Mouse (Mus musculus) heart, postnatal 14 days (tissue): ENCODE data around the gene Smarca5. TPM values are rescaled to one million over a fixed set of nuclear protein-coding genes. Genes with fewer than 3 reads are reported as not detected.
"Not testable (repeated sequence)": the region's sequence is repeated elsewhere in the genome, so short reads cannot be mapped to it uniquely, and the experiment has no call there.

Experiments
- DNase-seq, 2 experiments: peaks; one replicate each; pipeline ENCODE4 v3.0.0; 2021 to 2022
- intact Hi-C: fragments of 180-260 bp; cut with DNase I; formaldehyde crosslinking; loops from one replicate; pipeline ENCODE4 v1.15.1; 2025
- long read RNA-seq, 2 experiments: library from polyadenylated mRNA; stranded (forward); transcript quantifications; one replicate each; pipeline ENCODE4 v2.0.0; 2021
- total RNA-seq, 2 experiments: library from RNA; stranded (reverse); gene quantifications; 2 replicates each; pipeline ENCODE4 v1.2.3; 2021

The Smarca5 gene
- 10 to 100 TPM; 39.8 to 41.2 TPM for total RNA-seq
- long read RNA-seq, experiment 1, full-length matches to known transcripts, result 47 of 50 reads
- long read RNA-seq, experiment 1, partial matches to known transcripts, result 2 of 50 reads
- long read RNA-seq, experiment 1, other reads (novel, unspliced or antisense), result 1 of 50 reads
- long read RNA-seq, experiment 2, full-length matches to known transcripts, result 39 of 44 reads
- long read RNA-seq, experiment 2, partial matches to known transcripts, result 5 of 44 reads
- long read RNA-seq, experiment 2, other reads (novel, unspliced or antisense), result 0 of 44 reads

DNA sequence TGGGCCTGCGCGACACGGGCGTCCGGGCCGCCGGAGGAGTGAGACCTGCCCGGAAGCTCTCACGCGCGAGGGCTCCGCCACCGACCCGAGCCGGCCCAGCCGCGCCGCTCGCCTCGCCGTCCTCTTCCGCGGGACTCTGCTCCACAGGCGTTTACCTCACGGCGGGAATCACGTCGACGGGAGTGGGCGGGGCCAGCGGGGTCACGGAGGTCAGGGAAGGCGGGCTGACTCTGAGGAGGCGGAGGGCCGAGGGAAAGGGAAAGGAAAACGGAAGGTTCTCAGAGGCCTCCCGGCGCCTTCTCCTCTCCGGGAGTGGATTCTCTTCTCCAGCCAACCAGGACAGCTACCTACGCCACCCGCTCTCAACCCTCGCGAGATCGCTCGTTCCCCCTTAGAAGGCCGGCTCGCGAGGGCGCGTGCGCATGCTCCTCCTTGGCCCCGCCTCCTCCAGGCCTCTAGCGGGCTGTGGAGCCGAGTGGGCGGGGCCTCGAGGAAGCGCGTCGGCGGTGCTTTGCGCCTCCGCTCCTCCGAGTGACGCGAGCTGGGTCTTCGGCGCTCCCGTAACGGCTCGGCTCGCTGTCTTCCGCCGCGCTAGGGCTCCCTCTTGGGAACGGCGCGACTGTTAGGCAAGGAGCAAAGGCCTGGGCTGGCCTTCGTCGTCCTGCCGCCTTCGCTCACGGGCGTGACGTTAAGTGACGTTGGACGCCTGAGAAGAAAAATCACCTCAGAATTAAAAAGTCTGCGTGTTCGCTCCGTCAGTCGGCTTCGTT is at the start of gene Smarca5:
Gene Smarca5 (minus strand): TSS at position 343 of the 770 bp plus-strand sequence.
- intact Hi-C loops, result not testable (repeated sequence)
- peak; percentile 94 to 95 for DNase-seq

DNA sequence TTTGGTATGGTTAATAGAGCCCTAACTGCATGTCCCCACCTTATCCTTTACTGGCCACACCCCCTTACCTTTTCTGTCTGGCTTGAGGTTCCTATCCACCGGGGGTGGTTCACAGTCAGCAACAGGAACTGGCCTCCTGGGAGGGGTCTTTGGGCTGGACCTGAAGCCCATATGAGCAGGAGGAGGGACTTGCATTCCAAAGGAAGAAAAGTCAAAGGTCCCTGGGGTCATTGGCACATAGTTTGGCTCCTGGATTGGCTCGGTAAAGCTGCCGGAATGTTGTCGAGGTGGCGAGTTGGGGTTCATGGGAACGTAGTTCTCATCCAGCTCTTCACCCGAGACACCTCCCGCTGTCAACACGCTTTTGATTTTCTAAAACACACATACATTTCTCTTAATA is 45.3 kb upstream of the Smarca5 start:
- DNase-seq, result no peak
- intact Hi-C loops, result no loop called here

DNA sequence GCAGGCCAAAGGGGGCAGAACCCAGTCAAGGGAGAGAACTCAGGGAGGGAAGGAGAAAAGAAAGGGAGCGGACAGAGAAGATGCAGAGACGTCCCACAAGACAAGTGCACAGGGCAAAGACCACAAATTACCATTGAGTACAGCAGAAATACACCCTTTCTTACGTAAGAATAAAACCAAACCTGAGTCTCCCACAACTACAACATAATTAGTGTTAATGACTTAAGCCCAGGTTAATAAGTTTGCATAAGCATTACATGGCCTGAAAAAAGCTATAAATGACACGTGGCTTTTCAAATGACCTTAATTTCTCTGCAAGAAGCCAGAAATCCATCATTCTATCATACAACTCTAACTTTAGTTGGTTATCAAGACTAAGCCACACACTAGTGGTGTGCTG is 44.0 kb upstream of the Smarca5 start:
- no peak for DNase-seq
- intact Hi-C loops, result no loop called here

- no peak for DNase-seq
- intact Hi-C loops, result no loop called here
Measured at GRCm38 (mm10) chr8:80781338-80781737, 42.0 kb upstream of the Smarca5 start.

DNA sequence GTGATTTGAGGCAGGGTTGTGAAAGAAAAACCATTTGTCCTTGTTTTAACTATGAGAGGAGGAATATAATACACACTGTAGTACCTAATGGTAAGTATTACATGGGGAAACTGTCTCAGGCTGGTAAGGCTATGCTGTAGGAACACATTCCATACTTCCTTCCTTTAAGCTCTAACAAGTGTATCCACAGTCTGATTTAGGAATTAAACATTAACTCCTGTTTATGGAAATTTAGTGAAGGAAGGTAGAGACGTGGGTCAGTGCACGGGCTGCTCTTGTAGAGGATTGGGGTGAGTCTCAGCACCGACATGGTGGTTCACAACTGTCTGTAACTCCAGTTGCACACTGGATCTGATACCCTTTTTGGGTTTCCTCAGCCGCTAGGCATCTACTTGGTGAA is 41.0 kb upstream of the Smarca5 start:
- intact Hi-C loops, result no loop called here
- DNase-seq, result no peak

DNA sequence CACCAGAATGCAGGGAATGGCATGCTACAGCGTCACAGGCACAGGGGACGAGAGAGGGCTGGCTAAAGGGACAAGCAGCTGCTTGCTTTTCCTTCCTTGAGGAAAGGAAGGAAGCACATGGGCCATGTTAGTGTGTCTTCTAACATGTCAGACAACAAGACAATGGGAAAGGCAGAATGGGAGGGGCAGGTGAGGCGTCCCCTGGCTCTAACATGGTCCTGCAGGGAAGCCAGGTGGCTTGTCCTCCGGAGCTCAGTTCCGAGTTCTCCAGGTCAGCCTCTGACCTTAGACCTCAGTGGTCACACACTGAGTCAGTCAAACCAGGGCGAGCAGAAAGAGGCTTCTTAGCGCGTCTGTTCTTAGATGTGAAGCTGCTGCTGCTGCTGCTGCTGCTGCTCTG is 37.1 kb upstream of the Smarca5 start:
- no peak for DNase-seq
- intact Hi-C loops, result loop anchor here (5.0 kb wide), 1 partner anchor 36 kb away; no protein-coding TSS in a partner anchor

- DNase-seq, result peak in 1 of 2 experiments; percentile 15
- intact Hi-C loops, result loop anchor here (1.0 to 5.0 kb wide), 2 partner anchors 106 to 224 kb away; no protein-coding TSS in a partner anchor
Measured at GRCm38 (mm10) chr8:80772732-80773460, 33.6 kb upstream of the Smarca5 start.

- DNase-seq, result no peak
- intact Hi-C loops, result no loop called here
Measured at GRCm38 (mm10) chr8:80768451-80768850, 29.2 kb upstream of the Smarca5 start.

DNA sequence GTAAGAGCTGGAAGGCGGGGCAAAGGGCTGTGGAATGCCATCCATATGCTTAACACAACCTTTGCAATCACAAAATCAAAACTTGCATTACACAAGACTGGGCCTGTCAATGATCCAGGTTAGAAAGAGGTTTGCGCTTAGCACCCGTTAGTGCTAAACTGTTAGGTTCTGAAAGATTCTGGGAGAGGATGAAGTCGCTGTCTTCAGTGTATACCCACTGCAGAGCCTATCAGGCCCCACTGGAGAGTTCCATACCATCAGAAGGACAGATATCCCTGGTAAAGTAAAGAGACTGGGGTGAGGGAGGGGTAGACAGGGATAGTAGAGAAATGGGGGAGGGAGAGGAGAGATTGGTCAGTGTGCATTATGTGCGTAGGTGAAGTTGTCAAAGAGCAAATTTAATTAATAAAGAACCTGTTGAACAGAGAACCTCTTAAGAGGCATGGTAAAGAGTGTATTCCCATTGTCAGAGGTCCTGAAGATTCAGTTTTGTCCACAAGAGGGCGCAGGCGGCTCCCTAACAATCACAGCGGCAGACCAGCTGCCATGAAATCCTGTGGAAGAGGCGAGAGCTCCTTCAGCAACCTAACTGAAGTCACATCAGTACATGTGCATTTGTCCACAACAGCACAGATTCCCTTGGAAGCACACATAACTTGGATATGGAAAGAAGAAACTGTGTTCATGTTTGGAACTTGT is 13.9 kb upstream of the Smarca5 start:
- DNase-seq, result peak; percentile 83 to 90
- intact Hi-C loops, result loop anchor here (1.0 to 2.0 kb wide), 2 partner anchors 126 to 239 kb away; no protein-coding TSS in a partner anchor

- no peak for DNase-seq
- intact Hi-C loops, result loop anchor here (2.0 kb wide), 1 partner anchor 126 kb away; no protein-coding TSS in a partner anchor
Measured at GRCm38 (mm10) chr8:80752429-80752828, 13.1 kb upstream of the Smarca5 start.

DNA sequence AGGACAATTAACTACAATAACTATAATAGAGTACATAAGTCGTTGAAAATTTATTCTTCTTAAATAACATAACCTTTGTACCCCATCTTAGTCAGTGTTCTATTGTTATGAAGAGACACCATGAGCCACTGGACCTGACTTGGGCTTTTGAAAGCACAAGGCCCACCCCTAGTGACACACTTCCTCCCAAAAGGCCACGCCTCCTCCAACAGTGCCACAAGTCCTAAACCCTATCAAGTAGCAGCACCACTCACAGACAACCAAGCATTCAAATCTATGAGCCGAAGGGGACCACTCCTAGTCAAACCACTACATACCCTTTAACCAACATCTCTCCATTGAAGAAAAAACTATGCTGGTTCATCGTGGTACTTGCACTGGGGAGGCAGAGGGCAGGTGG is 9.8 kb upstream of the Smarca5 start:
- intact Hi-C loops, result no loop called here
- no peak for DNase-seq

GRCm38 (mm10) chr8:80739932-80740331 is 635 bp upstream of the Smarca5 start:
- no peak for DNase-seq
- intact Hi-C loops, result no loop called here

DNA sequence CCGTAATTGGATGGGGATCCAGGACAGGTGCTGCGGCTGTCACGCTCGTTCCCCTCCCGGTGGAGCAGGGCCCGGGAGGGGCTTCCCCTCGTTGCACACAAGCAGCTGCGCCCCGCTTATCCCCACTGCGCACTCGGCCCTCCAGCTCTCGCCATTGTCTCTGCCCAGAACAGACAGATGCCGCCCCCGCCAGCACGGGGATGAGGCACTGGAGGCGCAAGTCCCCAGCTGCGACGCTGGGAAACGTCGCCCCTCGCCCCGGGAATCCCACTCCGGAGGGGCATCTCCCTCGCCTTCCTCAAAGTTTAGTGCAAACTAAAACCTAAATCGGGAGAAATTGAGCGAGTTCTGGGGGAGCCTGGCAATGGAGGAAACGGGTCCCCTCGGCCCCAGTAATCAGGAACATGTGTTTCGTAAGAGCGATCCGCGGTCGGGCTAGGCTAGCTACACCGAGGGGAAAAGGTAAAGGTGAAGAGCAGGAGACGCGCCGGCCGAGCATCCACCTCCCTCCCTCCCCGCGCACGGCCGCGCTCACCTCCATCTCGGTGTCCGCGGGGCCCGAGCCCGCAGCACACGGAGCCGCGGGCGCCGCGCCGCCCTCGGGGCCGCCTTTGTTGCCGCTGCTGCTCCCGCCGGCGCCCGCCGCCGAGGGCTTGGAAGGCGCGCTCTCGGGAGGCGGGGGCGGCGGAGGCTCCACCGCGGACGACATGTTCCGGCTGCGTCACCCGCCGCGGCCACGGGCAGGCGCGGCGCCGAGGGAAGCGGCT is 726 bp downstream of the Smarca5 start:
- intact Hi-C loops, result no loop called here
- DNase-seq, result peak; percentile 44 to 47

DNA sequence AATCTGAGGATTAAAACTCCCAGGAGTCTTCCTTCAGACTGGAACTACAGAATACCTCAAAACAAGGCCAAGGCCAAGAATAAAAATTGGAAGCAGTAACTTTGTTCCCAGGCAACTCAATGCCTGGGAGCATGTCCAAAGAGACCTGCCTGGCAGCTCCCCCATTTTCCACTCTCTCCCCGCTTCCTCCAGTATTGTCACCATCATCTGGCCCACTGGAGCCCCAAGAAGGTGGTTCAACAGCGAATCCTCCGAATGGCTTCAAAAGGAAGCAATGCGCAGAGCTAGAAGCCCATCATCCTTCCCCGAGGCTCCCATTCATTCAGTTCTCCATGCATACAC is 1.3 kb downstream of the Smarca5 start:
- intact Hi-C loops, result no loop called here
- DNase-seq, result peak; percentile 42 to 45

GRCm38 (mm10) chr8:80732326-80732725 is 7.0 kb downstream of the Smarca5 start:
- DNase-seq, result no peak
- intact Hi-C loops, result no loop called here

- intact Hi-C loops, result no loop called here
- no peak for DNase-seq
Measured at GRCm38 (mm10) chr8:80714461-80714860, 24.8 kb downstream of the Smarca5 start.

DNA sequence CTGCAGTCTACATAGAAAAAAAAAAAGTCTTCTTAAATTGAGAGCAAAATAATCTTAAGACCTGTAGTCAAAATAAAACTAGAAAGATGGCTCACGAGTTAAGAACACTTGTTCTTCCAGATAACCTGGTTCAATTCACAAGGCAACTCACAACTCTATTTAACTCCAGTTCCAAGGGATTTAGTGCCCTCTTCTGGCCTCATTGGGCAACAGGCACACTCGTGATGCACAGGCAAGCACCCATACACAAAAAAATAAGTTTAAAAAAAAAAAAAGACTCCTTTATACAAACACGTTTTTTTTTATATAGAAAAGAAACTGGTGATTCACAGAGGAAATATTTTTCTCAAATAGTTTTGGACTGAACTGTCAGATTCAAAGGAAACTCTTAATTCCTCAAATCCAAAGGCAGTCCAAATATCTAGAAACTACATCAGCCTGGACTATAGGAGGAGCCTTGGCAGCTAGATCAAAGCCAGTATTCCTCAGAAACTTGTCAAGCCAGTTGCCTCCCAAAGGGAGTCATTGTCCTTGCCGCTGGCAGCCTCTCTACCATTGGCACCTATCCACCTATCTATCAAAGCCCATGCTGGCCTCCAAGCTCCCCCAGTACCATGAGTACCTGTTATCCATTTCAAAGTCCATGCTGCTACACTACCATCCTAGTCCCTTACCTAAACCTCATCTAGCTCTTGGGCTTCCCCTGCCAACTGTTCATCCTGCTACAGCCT is 28.5 kb downstream of the Smarca5 start:
- intact Hi-C loops, result no loop called here
- DNase-seq, result no peak

DNA sequence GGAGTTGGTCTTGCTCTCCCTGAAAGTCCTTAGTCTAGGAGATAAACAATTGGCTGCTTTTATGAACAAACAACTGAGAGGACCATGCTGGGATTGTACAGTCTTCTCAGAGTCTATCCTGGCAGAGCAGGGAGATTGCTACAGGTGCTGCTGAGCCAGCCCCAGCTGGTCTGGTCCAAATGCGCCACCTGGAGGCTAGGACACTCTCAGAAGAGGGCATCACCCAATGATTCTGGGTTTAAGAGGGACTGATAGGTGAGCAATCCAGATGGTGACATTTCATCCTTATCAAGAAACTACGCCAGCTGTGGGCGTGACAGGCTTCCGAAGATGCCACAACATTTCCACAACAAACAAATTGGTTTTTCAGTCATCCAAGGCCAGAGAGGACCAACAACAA is 51.2 kb downstream of the Smarca5 start:
- peak; percentile 68 to 79 for DNase-seq
- intact Hi-C loops, result loop anchor here (1.0 to 5.0 kb wide), 2 partner anchors 195 to 956 kb away; partner anchors contain the start of gene Gypa

DNA sequence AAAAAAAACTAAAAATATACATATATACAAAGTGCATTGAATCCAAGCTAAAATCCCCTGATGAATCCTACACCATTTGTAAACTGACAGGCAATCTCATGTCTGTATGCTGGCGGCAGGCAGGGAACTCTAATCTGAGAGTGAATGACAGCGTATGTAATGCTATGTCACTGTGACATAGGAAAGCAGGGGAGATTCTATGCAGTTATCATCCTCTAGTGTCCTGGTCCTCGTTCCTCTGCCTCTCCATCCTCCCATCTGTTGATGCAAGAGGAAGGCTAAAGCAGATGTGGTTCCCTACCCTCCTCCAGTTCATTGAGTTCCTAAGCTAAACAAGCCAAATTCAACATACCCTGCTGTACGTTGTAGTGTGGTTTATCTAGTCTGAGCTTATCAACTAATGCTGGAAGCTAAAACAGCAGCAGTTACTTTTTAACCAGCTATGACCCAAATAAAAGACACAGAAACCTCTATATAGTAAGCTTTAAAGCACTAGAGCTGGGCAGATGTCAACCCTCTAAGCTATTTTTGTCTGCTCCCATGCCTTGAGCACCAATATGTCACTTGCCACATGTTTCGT is 55.5 kb downstream of the Smarca5 start:
- DNase-seq, result no peak
- intact Hi-C loops, result no loop called here
